Mouse (Mus musculus): Measurements from ENCODE around the gene Vstm2l. TPM values are rescaled to one million over a fixed set of nuclear protein-coding genes. Genes with fewer than 3 reads are reported as not detected.

Gene Vstm2l
- polyA plus RNA-seq, 1 experiment from 2014 or later: not detected

DNA sequence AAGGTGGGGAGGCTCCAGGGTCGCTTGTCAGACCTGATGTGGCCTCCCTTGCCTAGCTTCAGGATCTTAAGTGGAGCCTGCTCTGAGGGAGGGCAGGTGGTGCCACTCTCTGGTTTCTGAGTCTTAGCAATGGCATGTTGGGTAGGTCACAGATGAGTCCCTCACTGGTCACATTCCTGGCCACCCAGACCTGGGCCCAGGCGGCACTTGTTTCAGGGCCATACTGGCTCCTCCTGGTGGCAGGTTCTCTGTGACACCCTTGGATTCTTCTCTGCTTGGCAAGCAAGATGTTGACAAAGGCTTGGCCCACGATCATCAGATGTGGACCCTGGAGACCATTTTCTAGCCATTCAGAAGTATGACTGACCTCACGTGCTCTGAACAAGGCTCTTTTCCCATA, 18.2 kb downstream of the Vstm2l start:
- Histone ChIP-seq H3K36me3 (no peaks in the 10 kb centered on the region), H3K4me2 (no peak overlapping the region), H3K27me3 (replicated peaks) (peaks cover 47% of the 10 kb centered on the region), H3K4me1 (0 out of 2 replicates have a peak, but pooled peaks cover 4% of the 10 kb centered on the region), H3K27ac (replicated peaks) (no peak overlapping the region), H3K9me3 (no peaks in the 10 kb centered on the region), H3K4me3 (no peak overlapping the region), H3K9ac (no peak overlapping the region)
- 51% methylated on average over 4 of the region's 4 CpGs for WGBS
- no peak for ATAC-seq (ENCODE audit: extremely low read depth, insufficient number of reproducible peaks, low FRiP score, low TSS enrichment)

DNA sequence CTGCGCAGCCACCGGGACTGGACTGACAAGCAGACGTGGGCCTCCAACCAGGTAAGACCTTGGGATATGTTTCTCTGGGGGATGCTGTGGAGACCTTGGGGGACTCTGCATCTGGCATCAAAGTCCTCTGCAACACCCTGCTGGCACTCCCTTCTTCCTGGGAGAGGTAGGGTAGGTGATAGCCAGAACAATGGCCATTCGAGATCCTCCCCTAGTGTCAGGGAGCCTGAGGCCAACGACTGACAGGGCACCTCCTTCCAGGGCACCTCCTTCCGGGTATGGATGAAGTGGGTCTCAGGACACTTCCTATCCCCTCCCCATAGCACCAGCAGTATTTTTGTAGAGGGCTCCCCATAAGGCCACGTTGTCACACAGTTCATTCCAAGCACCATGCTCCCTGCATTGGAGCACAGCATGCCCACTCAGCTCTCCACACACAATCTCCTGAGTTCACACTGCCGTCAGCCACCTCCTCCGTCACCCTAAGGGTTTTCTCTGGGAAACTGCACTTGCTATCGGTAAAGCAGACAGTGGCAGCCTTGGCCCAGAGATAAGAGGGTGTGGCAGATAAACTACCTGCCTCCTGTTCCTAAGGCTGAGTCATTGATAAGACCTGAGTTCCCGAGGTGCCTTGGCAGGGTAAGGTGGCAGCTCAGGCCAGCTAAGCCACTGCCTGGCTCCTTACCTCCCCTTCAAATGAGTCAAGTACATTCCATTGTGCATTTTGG, 21.2 kb downstream of the Vstm2l start:
- Histone ChIP-seq H3K4me3 (no peak overlapping the region), H3K27me3 (replicated peaks) (peaks cover 54% of the 10 kb centered on the region), H3K4me2 (no peak overlapping the region), H3K4me1 (peaks cover 6% of the 10 kb centered on the region), H3K9ac (no peak overlapping the region), H3K27ac (replicated peaks) (no peak overlapping the region), H3K36me3 (no peaks in the 10 kb centered on the region), H3K9me3 (no peaks in the 10 kb centered on the region)
- no peak for ATAC-seq (ENCODE audit: extremely low read depth, insufficient number of reproducible peaks, low FRiP score, low TSS enrichment)
- 42% methylated on average over 11 of the region's 11 CpGs for WGBS

DNA sequence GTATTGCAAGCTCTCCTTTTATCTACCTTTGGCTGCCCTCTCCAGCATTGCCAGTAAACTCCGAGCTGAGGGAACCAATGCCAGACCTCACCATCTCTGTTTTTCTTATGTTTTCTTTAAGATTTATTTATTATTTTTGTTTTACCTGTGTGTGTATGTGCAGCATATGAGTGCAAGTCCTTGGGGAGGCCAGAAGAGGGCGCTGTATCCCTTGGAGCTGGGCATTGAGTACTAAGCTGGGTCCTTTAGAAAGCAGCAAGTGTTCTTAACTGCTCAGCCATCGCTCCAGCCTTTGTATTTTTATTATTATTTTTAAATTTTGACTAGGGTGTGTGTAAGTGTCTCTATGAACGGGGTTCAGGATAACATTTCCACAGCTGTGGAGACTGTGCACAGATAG, 22.2 kb downstream of the Vstm2l start:
- Histone ChIP-seq H3K9me3 (no peaks in the 10 kb centered on the region), H3K4me1 (peaks cover 17% of the 10 kb centered on the region), H3K27me3 (replicated peaks) (peaks cover 64% of the 10 kb centered on the region), H3K27ac (replicated peaks) (no peak overlapping the region), H3K36me3 (no peaks in the 10 kb centered on the region), H3K4me3 (no peak overlapping the region), H3K9ac (no peak overlapping the region), H3K4me2 (no peak overlapping the region)
- WGBS: 70% methylated on average over 4 of the region's 4 CpGs
- ATAC-seq (ENCODE audit: extremely low read depth, insufficient number of reproducible peaks, low FRiP score, low TSS enrichment): no peak

DNA sequence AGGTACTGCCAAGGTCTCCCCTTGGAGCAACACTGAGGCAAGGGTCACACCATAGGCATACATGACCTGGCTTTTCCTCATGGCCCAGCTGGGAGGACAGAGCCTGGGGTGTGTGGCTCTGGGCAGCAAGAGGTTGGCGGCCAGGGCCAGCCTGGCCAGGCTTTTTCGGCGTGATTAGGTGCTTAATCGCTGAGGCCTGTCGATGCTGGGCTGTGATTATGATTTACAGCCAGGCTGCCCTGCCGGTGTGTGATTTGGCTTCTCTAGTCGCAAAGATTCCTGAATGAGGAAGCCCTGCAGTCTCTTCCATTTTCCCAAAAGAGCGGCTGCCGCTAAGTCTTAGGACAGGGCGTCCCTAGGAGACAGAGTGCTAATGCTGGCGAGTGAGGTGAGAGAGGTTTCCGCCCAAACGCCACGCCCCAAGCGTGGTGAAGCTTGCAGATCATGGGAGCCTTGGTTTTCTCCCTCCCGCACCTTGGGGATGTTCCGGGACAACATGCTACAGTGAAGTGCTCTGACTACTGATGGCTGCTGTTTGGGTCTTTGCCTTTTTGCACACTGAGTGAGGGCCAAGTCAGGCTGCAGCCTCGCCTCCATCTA, 26.2 kb downstream of the Vstm2l start:
- Histone ChIP-seq H3K4me2 (peak overlapping the region; percentile 58), H3K36me3 (no peaks in the 10 kb centered on the region), H3K4me1 (peaks cover 26% of the 10 kb centered on the region), H3K4me3 (peak overlapping the region; percentile 27), H3K9ac (0 out of 2 replicates have a peak overlapping the region, but pooled peaks have one; percentile 26), H3K27me3 (replicated peaks) (peaks cover 74% of the 10 kb centered on the region), H3K27ac (replicated peaks) (no peak overlapping the region), H3K9me3 (no peaks in the 10 kb centered on the region)
- ATAC-seq (ENCODE audit: extremely low read depth, insufficient number of reproducible peaks, low FRiP score, low TSS enrichment): no peak
- WGBS: 5% methylated on average over 18 of the region's 18 CpGs

DNA sequence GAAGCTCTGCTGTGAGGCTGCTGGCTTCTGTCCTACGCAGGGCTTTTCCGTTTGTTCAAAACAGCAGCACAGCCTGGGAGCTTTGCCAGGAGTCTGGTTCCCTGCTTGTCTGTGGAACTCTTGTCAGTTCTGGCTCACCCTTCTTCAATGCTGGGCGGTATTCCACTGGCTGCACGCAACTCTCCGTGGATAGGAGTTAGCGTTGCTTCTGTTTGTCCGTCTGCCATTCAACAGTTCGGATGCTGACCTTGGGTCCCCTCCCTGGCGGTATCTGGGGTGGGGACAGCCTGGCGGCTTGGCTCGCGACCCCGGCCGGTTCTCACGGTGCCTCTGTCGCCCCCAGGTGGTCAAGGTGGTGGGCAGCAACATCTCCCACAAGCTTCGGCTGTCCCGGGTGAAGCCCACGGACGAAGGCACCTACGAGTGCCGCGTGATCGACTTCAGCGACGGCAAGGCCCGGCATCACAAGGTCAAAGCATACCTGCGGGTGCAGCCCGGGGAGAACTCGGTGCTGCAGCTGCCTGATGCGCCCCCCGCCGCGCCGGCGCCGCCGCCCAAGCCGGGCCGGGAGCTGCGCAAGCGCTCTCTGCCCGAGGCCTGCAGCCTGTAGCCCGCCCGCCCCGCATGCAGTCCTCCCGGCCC, 29.2 kb downstream of the Vstm2l start:
- Histone ChIP-seq H3K36me3 (no peaks in the 10 kb centered on the region), H3K4me3 (peak overlapping the region; percentile 61), H3K27ac (replicated peaks) (peak overlapping the region; percentile 53), H3K4me1 (peaks cover 26% of the 10 kb centered on the region), H3K9me3 (no peaks in the 10 kb centered on the region), H3K9ac (peak overlapping the region; percentile 83), H3K4me2 (peak overlapping the region; percentile 97), H3K27me3 (replicated peaks) (peaks cover 58% of the 10 kb centered on the region)
- 0 out of 2 replicates have a peak, but pooled peaks have one; percentile 35 for ATAC-seq (ENCODE audit: extremely low read depth, insufficient number of reproducible peaks, low FRiP score, low TSS enrichment)
- under 1% methylated on average over 47 of the region's 47 CpGs for WGBS

DNA sequence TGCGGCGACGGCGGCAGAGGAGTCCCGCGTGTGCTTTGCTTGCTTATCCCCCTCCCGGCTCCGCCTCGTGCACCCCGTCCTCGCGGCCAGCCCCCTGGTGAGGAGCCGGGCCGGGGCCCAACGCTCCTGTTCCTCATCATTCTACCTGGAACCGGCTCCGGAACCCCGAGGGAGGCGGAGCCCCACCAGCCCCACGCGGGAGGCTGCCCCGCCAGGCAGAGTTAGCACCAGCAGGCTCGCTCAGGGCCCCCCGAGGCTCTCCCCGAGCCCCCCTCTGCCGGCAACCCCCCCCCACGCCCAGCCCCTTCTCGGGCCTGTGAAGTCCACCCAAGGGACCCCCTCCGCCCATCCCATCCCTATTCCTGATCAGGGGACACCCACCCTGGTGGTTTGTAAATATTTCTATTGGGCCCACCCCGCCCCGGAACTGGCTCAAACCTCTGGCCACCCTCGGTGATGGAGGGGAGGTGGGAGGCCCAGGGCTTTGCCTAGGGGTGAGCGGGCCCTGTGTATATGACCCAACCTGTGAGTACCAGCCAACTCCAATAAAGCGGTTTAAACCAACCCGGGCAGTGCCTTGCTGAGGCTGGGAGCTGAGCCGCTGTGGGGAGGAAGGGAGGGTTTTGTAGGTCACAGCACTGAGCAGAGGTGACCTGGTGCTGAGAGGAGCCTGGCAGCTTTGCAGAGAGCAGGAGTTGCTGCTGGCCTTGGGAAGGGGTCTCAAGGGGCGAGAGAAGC, 29.9 kb downstream of the Vstm2l start:
- H3K9ac ChIP-seq: peak overlapping the region; percentile 83
- no peak overlapping the region for H3K27ac ChIP-seq (replicated peaks)
- WGBS: 12% methylated on average over 37 of the region's 37 CpGs
- peaks cover 52% of the 10 kb centered on the region for H3K27me3 ChIP-seq (replicated peaks)
- H3K36me3 ChIP-seq: no peaks in the 10 kb centered on the region
- H3K4me1 ChIP-seq: peaks cover 26% of the 10 kb centered on the region
- no peaks in the 10 kb centered on the region for H3K9me3 ChIP-seq
- ATAC-seq (ENCODE audit: extremely low read depth, insufficient number of reproducible peaks, low FRiP score, low TSS enrichment): 0 out of 2 replicates have a peak, but pooled peaks have one; percentile 35
- peak overlapping the region; percentile 61 for H3K4me3 ChIP-seq
- peak overlapping the region; percentile 97 for H3K4me2 ChIP-seq

DNA sequence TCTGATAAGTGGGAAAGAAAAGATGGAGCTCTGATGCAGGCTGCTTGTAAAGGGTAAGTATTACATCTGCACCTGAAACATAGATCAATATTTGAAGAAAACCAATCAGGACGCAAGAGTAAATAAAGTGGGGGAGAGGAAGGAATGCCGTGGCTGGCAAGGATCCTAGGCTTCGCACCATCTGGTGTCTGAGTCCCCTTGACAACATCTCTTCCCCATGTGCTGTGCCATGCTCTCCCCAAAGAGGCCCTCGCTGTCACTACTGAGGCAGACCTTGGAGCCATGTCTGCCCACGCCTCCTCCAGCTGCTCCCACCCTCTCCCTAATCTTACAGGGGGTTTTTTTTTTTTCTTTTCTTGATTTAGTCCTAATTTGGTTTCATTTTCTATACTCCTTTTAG, 39.5 kb downstream of the Vstm2l start:
- no peak overlapping the region for H3K4me3 ChIP-seq
- no peak overlapping the region for H3K9ac ChIP-seq
- no peak overlapping the region for H3K27ac ChIP-seq (replicated peaks)
- H3K4me1 ChIP-seq: no peaks in the 10 kb centered on the region
- no peaks in the 10 kb centered on the region for H3K27me3 ChIP-seq (replicated peaks)
- no peak for ATAC-seq (ENCODE audit: extremely low read depth, insufficient number of reproducible peaks, low FRiP score, low TSS enrichment)
- no peaks in the 10 kb centered on the region for H3K36me3 ChIP-seq
- H3K4me2 ChIP-seq: no peak overlapping the region
- WGBS: 67% methylated on average over 5 of the region's 5 CpGs
- H3K9me3 ChIP-seq: no peaks in the 10 kb centered on the region

DNA sequence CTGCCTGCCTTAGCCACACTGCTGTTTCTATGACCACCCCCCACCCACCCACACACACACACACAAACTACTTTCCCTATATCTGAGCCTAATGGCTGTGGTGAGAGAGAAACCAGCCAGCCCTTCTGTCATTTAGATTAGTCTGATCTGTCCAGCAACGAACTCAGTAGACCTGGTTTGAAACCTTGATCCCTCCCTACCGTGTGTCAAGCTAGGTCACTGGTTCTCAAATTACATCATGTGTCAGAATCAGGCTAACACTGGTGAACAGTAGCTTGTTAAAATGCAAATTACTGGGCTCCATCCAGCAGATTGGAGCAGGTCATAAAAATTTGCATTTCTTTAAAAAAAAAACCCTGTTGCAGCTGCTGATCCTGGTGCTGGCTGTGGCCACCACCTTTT, 43.3 kb downstream of the Vstm2l start:
- no peaks in the 10 kb centered on the region for H3K36me3 ChIP-seq
- no peaks in the 10 kb centered on the region for H3K27me3 ChIP-seq (replicated peaks)
- 4% methylated on average over 2 of the region's 2 CpGs for WGBS
- H3K4me2 ChIP-seq: no peak overlapping the region
- no peak overlapping the region for H3K27ac ChIP-seq (replicated peaks)
- no peak overlapping the region for H3K4me3 ChIP-seq
- H3K4me1 ChIP-seq: no peaks in the 10 kb centered on the region
- no peak overlapping the region for H3K9ac ChIP-seq
- no peaks in the 10 kb centered on the region for H3K9me3 ChIP-seq
- no peak for ATAC-seq (ENCODE audit: extremely low read depth, insufficient number of reproducible peaks, low FRiP score, low TSS enrichment)

DNA sequence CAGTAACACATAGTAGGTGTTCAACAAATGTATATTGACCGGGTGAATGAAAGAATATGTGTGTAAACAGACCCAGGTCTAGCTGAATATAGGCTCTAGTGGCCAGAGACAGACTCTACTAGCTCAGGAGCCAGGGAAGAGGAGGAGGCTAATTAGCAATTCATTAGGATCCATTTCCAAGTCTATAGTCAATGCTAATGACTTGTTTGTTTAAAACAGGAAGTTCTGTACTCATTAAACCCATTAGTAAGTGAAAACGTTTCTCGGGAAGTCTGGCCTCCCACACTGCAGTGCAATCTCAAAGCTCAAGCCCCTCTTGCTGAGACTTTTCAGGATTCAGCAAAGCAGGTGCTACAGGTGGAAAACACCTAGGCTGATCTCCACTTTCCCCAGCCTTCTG, 53.4 kb downstream of the Vstm2l start:
- H3K36me3 ChIP-seq: no peaks in the 10 kb centered on the region
- H3K27ac ChIP-seq (replicated peaks): no peak overlapping the region
- WGBS: 18% methylated on average over 3 of the region's 3 CpGs
- no peaks in the 10 kb centered on the region for H3K4me1 ChIP-seq
- no peak overlapping the region for H3K9ac ChIP-seq
- no peak overlapping the region for H3K4me3 ChIP-seq
- no peak overlapping the region for H3K4me2 ChIP-seq
- 0 out of 2 replicates have a peak, but pooled peaks cover 5% of the 10 kb centered on the region for H3K27me3 ChIP-seq (replicated peaks)
- H3K9me3 ChIP-seq: no peaks in the 10 kb centered on the region
- no peak for ATAC-seq (ENCODE audit: extremely low read depth, insufficient number of reproducible peaks, low FRiP score, low TSS enrichment)

DNA sequence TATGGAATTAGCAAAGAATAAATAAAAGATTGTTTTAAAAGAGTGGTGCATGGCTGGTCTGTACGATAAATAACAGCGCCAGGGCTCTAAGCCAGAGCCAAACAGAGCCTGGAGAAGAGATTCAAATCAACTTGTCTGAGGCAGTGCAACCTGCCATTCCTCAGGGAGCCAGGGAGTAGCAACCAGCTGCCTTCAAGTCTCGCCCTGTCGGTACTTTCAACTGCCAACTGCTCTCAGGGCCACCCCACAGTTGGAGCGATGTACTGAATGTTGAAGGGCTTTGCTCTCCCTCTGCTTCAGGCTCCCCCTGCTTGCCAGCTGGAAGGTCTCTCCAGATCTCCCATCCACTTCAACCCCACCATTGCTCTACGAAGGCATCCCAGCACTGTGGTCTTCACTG, 55.7 kb downstream of the Vstm2l start:
- H3K4me2 ChIP-seq: no peak overlapping the region
- WGBS: 47% methylated on average over 6 of the region's 6 CpGs
- no peak for ATAC-seq (ENCODE audit: extremely low read depth, insufficient number of reproducible peaks, low FRiP score, low TSS enrichment)

DNA sequence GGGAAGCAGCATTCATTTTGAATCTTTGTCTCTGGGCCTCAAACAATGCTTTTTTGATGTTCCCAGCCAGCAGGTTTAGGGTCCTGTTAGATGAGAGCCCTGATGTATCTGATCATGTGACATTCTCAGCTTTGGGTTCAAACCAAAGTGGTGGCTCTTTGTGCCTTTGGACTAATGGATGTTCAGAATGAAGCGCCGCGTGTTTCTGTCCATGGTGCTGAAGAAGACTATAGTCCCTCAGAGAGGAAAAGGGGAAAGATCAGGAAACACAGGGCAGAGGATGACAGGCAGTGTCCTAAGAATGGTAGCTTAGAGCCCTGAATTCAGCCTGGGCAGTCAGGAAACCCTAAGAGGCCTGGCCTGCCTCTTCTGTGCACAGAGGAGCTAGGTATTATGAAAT, 56.2 kb downstream of the Vstm2l start:
- Histone ChIP-seq H3K36me3 (no peaks in the 10 kb centered on the region), H3K4me1 (peaks cover 12% of the 10 kb centered on the region), H3K27ac (replicated peaks) (no peak overlapping the region), H3K27me3 (replicated peaks) (peaks cover 29% of the 10 kb centered on the region), H3K9me3 (no peaks in the 10 kb centered on the region), H3K4me3 (no peak overlapping the region), H3K9ac (no peak overlapping the region), H3K4me2 (no peak overlapping the region)
- ATAC-seq (ENCODE audit: extremely low read depth, insufficient number of reproducible peaks, low FRiP score, low TSS enrichment): no peak
- WGBS: 0% methylated on average over 3 of the region's 3 CpGs

More for the DNA sequence above, 55.7 kb downstream of the Vstm2l start:
- Histone ChIP-seq H3K36me3 (no peaks in the 10 kb centered on the region), H3K9me3 (no peaks in the 10 kb centered on the region), H3K4me3 (no peak overlapping the region), H3K4me1 (peaks cover 7% of the 10 kb centered on the region), H3K9ac (no peak overlapping the region), H3K27ac (replicated peaks) (no peak overlapping the region), H3K27me3 (replicated peaks) (peaks cover 24% of the 10 kb centered on the region)
